Mouse (Mus musculus) lung, postnatal 0 days (tissue): ENCODE measurements at regions not wholly inside any gene's neighbourhood (a gene's known extent, or its start where the extent isn't known, plus 50 kb on each side); places are given as distances from the start of the nearest gene placed in this dataset.
A peak's percentile ranks its signal among the peaks of the same experiment; 100 is the strongest.

Experiments used
- ATAC-seq: fragments of 200-750 bp; cut with Nextera tagmentation; 2 replicates; pipeline ENCODE4 v1.8.0; 2017; ENCODE audit warnings: moderate library complexity
- DNase-seq: peaks from one replicate; pipeline ENCODE4 v3.0.0-alpha.2; 2016; ENCODE audit warnings: low spot score
- H3K27ac ChIP-seq: fragments of 300-500 bp; sonication (generic); 2 replicates; pipeline ENCODE4 v1.5.1; 2014; ENCODE audit warnings: antibody characterized with exemption, mild to moderate bottlenecking, low read length, mixed read lengths
- H3K27me3 ChIP-seq: fragments of 300-500 bp; sonication (generic); replicated peaks from 2 replicates; pipeline ENCODE4 v1.6.1; 2014; ENCODE audit warnings: low read length, mixed read lengths; ENCODE audit not compliant: insufficient read depth
- H3K36me3 ChIP-seq: fragments of 300-500 bp; sonication (generic); 2 replicates; pipeline ENCODE4 v1.6.1; 2014; ENCODE audit warnings: low read length, mixed read lengths; ENCODE audit not compliant: insufficient read depth
- H3K4me1 ChIP-seq: fragments of 300-500 bp; sonication (generic); 2 replicates; pipeline ENCODE4 v1.6.1; 2014; ENCODE audit warnings: antibody characterized with exemption, low read depth, low read length, mixed read lengths; ENCODE audit not compliant: insufficient read depth
- H3K4me2 ChIP-seq: fragments of 300-500 bp; sonication (generic); replicated peaks from 2 replicates; pipeline ENCODE4 v1.6.1; 2014; ENCODE audit warnings: low read depth, mild to moderate bottlenecking, low read length, moderate library complexity, mixed read lengths
- H3K4me3 ChIP-seq: fragments of 300-500 bp; sonication (generic); 2 replicates; pipeline ENCODE4 v1.5.1; 2014; ENCODE audit warnings: low read depth, low read length
- H3K9ac ChIP-seq: fragments of 300-500 bp; sonication (generic); replicated peaks from 2 replicates; pipeline ENCODE4 v1.6.1; 2014; ENCODE audit warnings: low read depth, mild to moderate bottlenecking
- H3K9me3 ChIP-seq: fragments of 300-500 bp; sonication (generic); 2 replicates; pipeline ENCODE4 v1.6.1; 2016; ENCODE audit warnings: low read length, mixed read lengths
- CTCF ChIP-seq: IDR thresholded peaks from 2 replicates; pipeline ENCODE4 v1.5.1; 2016; ENCODE audit warnings: antibody characterized with exemption, mild to moderate bottlenecking
- EP300 ChIP-seq: IDR thresholded peaks from 2 replicates; pipeline ENCODE4 v1.6.1; 2016; ENCODE audit warnings: antibody characterized with exemption, mild to moderate bottlenecking, control low read depth
- WGBS: fragments of 180-500 bp; shearing (Covaris S2); extraction: QIAGEN DNeasy Blood & Tissue Kit; methylation state at CpG from one replicate; pipeline ENCODE4 v1.1.7; 2014; 5-methylcytosine and 5-hydroxymethylcytosine counted together

DNA sequence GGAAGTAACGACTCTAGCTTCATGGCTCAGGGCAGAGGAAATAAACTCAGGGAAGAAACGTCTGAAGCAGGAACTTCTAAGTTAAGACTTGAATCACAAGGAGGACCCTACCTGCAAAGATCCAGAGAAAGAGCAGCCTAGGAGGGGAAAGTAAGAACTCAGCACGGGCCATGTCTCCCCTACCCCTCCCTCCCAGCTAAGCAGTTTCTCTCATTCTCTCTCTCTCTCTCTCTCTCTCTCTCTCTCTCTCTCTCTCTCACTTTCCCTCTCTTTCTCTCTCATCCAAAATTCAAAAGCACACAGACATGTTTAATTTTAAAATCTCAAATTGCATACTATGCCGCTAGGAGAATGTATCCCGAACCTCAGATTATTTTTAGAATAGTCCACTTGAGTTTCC, 267.3 kb downstream of the Dhx15 start:
- H3K4me3 ChIP-seq, result no peak overlapping the region
- no peak overlapping the region for H3K27ac ChIP-seq
- H3K27me3 ChIP-seq, result no peaks in the 10 kb centered on the region
- DNase-seq (no peak), ATAC-seq (no peak)
- TF ChIP-seq EP300 (no peak), CTCF (no peak)
- H3K4me2 ChIP-seq, result no peak overlapping the region
- no peaks in the 10 kb centered on the region for H3K4me1 ChIP-seq
- no peak overlapping the region for H3K9ac ChIP-seq
- no peaks in the 10 kb centered on the region for H3K36me3 ChIP-seq
- 47% methylated on average over 5 of the region's 5 CpGs for WGBS
- H3K9me3 ChIP-seq, result no peaks in the 10 kb centered on the region

DNA sequence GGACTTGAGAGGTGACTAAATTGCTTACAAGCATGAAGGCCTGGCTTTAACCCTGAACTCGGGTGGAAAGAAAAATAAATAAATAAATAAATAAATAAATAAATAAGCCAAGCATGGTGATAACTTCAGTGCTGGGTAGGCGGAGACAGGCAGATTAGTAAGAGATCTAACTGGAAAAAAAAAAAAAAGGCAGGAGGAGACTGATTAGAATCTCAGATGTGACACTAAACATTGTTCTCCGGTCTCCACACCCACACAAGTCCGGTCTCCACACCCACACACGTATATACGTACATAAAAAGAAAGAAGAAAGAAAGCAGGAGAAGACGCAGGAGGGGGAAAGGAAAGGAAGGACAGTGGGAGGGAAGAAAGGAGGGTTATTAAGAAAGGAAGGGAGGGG, 267.8 kb downstream of the Dhx15 start:
- Histone ChIP-seq H3K4me2 (no peak overlapping the region), H3K27me3 (no peaks in the 10 kb centered on the region), H3K36me3 (no peaks in the 10 kb centered on the region), H3K27ac (no peak overlapping the region), H3K4me1 (no peaks in the 10 kb centered on the region), H3K4me3 (no peak overlapping the region), H3K9ac (no peak overlapping the region), H3K9me3 (no peaks in the 10 kb centered on the region)
- 68% methylated on average over 7 of the region's 7 CpGs for WGBS
- no peak for ATAC-seq
- TF ChIP-seq CTCF, result no peak
- no peak for TF ChIP-seq EP300
- DNase-seq, result no peak

DNA sequence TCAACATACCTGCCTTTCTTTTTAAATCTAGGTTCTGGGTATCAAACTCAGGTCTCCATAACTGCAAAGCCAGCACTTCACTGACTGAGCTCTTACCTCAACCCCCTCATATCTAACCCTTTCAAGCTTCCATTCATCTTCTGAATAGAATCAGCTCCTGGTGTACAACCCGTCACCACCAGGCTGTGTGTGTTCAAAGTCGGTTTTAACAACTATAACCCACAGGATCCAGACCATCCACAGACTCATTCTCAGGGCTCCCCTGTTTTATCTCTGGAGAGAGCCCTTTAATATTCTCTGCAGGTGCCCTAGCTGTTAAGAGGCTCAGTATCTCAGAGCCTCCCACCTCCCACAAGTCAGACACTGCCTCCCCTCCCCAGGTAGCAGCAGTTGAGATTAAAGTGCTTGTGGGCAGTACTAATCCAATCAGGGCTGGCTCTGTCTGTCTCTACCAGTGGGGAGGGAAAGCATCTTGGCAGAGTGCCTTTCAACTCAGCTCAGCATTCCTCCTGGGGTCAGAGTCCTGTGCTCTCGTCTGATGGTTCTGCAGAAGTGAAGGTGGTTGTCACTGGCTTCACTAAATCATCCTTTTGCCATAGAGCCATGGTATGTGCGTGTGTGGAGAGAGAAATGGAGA, 272.4 kb downstream of the Dhx15 start:
- Histone ChIP-seq H3K9me3 (no peaks in the 10 kb centered on the region), H3K4me2 (no peak overlapping the region), H3K4me3 (no peak overlapping the region), H3K36me3 (no peaks in the 10 kb centered on the region), H3K27me3 (no peaks in the 10 kb centered on the region), H3K9ac (no peak overlapping the region), H3K27ac (no peak overlapping the region), H3K4me1 (no peaks in the 10 kb centered on the region)
- 27% methylated on average over 4 of the region's 4 CpGs for WGBS
- TF ChIP-seq CTCF (no peak), EP300 (no peak)
- ATAC-seq (no peak), DNase-seq (peak; percentile 16)

DNA sequence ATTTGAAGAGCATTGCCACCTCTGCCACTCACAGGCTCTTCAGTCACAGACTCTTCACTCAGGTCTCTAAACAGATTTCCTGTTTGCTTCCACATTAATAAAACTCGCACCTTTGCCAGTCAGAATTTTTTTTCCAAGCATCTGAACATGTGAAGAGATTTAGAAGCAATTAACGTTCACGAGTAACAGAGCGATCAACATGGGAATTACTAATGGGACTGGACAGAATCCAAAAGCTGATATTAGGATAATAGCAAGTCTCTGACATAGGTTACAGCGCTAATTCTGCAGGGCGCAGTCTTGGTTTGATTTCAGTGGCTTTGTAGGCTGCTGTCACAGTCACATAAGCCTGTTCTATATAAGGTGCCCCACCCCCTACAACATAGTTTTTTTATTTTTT, 275.6 kb downstream of the Dhx15 start:
- DNase-seq (no peak), ATAC-seq (no peak)
- no peaks in the 10 kb centered on the region for H3K4me1 ChIP-seq
- H3K27ac ChIP-seq, result no peak overlapping the region
- no peak overlapping the region for H3K4me3 ChIP-seq
- no peak for TF ChIP-seq EP300
- no peak for TF ChIP-seq CTCF
- no peaks in the 10 kb centered on the region for H3K9me3 ChIP-seq
- WGBS, result 72% methylated on average over 6 of the region's 6 CpGs
- H3K36me3 ChIP-seq, result no peaks in the 10 kb centered on the region
- no peak overlapping the region for H3K4me2 ChIP-seq
- H3K27me3 ChIP-seq, result no peaks in the 10 kb centered on the region
- H3K9ac ChIP-seq, result no peak overlapping the region

DNA sequence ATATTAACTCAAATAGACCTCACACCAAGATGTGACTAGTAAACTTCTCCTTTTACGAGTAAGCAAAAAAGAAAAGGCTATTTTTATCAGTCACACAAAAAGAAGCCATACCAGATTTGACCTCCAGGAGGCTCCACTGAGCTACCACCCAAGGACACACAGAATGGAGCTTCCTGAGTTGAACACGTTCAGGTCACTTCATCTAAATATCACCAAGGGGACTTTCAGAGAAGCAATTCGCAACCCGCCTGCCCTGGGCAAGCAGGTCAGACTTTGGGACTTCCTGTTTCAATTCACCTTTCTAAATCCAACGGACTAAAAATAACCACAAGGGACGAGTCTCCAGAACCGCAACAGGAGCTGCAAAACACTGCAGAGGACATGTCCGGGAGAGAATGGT, 281.5 kb downstream of the Dhx15 start:
- ATAC-seq, result no peak

DNA sequence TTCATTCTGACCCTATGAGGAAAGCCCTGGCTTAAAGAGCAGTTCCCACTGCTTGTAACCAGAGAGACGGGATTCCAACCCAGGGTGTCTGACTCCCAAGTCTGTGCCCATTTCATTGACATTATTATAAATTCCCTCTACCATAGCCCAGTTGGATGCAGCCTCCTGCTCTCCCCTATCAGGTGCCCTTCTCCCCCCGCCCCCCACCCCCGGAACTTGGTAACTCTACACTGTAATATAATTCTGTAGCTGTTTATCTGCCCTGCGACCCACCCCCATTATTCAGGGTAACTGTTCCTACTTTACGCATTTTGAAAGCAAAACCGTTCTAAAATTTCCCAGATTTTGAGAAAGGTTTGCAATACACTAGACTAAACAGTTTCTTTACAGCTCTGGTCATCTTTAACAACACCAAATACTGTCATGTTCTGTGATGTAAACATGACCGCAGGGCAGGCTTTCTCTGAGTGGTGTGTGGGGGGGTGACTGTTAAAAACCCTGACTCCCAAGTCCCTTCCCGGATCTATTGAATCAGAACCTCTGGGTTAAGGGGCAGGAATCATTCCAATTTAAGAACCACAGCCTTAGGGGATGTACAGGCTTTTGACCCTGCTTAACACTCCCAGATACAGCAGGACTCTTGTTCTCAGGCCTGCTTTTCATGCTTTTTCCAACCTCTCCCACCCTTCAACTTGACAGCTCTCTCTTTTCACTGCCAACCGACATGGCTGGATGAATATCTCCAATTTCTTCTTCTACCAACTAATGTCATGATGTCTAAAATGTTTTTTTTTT, 283.8 kb downstream of the Dhx15 start:
- no peak; the same call in 1 of the 2 replicates for ATAC-seq
- 46% methylated on average over 9 of the region's 9 CpGs for WGBS

More for the DNA sequence above, 281.5 kb downstream of the Dhx15 start:
- Histone ChIP-seq H3K9me3 (no peaks in the 10 kb centered on the region), H3K4me2 (no peak overlapping the region), H3K4me1 (no peaks in the 10 kb centered on the region), H3K4me3 (no peak overlapping the region), H3K36me3 (no peaks in the 10 kb centered on the region), H3K9ac (no peak overlapping the region), H3K27me3 (no peaks in the 10 kb centered on the region), H3K27ac (no peak overlapping the region)
- 60% methylated on average over 8 of the region's 8 CpGs for WGBS
- DNase-seq, result no peak
- TF ChIP-seq CTCF, result peak; percentile 42; the same call in 1 of the 2 replicates
- no peak for TF ChIP-seq EP300

More for the DNA sequence above, 283.8 kb downstream of the Dhx15 start:
- Histone ChIP-seq H3K4me1 (no peaks in the 10 kb centered on the region), H3K36me3 (no peaks in the 10 kb centered on the region), H3K27ac (no peak overlapping the region), H3K9me3 (no peaks in the 10 kb centered on the region), H3K27me3 (no peaks in the 10 kb centered on the region), H3K4me2 (no peak overlapping the region), H3K9ac (no peak overlapping the region), H3K4me3 (no peak overlapping the region)
- TF ChIP-seq EP300, result no peak
- no peak for TF ChIP-seq CTCF
- DNase-seq, result peak; percentile 14
